Comparison of ENCODE assay signal across 28 mouse cellular contexts in genomic region chr7:94123781-94124180, GRCm38 (mm10).
DNase-seq lines count a peak whose midpoint lies in the region; ATAC-seq and TF ChIP-seq lines count a peak whose summit lies in the region.
"Had no signal": no experiment of that assay in that cellular context is flagged by ENCODE, and none has a peak within 500 bp of the region (broad histone marks: within the 10 kb centered on the region; RNA-seq: fewer than 3 reads in every experiment).

No protein-coding gene starts in this region.

- H3K4me3 ChIP-seq in liver, adult 2 months (ENCODE audit: insufficient read depth, low read depth, low read length), result no peak overlapping the region
- H3K4me3 ChIP-seq in thymus, adult 2 months (ENCODE audit: control insufficient read depth, insufficient read depth, low read length), result no peak overlapping the region
- H3K4me3 ChIP-seq in forebrain, embryonic 16.5 days (replicated peaks; ENCODE audit: low read length), result no peak overlapping the region
- H3K4me3 ChIP-seq: embryonic facial prominence, embryonic 13.5 days; embryonic facial prominence, embryonic 15.5 days; erythroblast, embryonic 14.5 days; forebrain, embryonic 10.5 days; forebrain, embryonic 12.5 days had no signal

- ATAC-seq in forebrain, embryonic 16.5 days, result no peak
- ATAC-seq: activated CD4-positive, CD25-positive, alpha-beta regulatory T cell, adult 4 months; CD4-positive, CD25-positive, alpha-beta regulatory T cell, adult 4 months; forebrain, embryonic 14.5 days; forebrain, postnatal 0 days; Patski had no signal

- no peaks in the 10 kb centered on the region for H3K4me1 ChIP-seq in liver, adult 2 months (ENCODE audit: control insufficient read depth, insufficient read depth, low read length)
- no peaks in the 10 kb centered on the region for H3K4me1 ChIP-seq in thymus, adult 2 months (replicated peaks; ENCODE audit: control insufficient read depth, insufficient read depth, low read length)
- no peaks in the 10 kb centered on the region for H3K4me1 ChIP-seq in forebrain, embryonic 16.5 days (replicated peaks; ENCODE audit: control insufficient read depth, insufficient read depth, low read length)
- H3K4me1 ChIP-seq: embryonic facial prominence, embryonic 13.5 days; embryonic facial prominence, embryonic 15.5 days; forebrain, embryonic 10.5 days; forebrain, embryonic 12.5 days had no signal

- H3K27me3 ChIP-seq in liver, adult 2 months (ENCODE audit: control insufficient read depth, insufficient read depth, low read length), result no peaks in the 10 kb centered on the region
- H3K27me3 ChIP-seq in thymus, adult 2 months (ENCODE audit: control insufficient read depth, insufficient read depth, low read length), result no peaks in the 10 kb centered on the region
- H3K27me3 ChIP-seq in forebrain, embryonic 16.5 days (replicated peaks; ENCODE audit: control insufficient read depth, insufficient read depth, low read length), result no peaks in the 10 kb centered on the region
- H3K27me3 ChIP-seq: CH12.LX; embryonic facial prominence, embryonic 13.5 days; embryonic facial prominence, embryonic 15.5 days; forebrain, embryonic 12.5 days; Patski had no signal

- no peak for TF ChIP-seq POLR2A in liver, adult 2 months (IDR thresholded peaks at IDR 0.05; ENCODE audit: extremely low read depth, insufficient read depth, low read length)
- TF ChIP-seq POLR2A in thymus, adult 2 months (IDR thresholded peaks at IDR 0.05; ENCODE audit: control insufficient read depth, extremely low read depth, insufficient read depth, low read length, poor library complexity), result no peak

- H3K9ac ChIP-seq in liver, adult 2 months (ENCODE audit: low read depth, low read length), result no peak overlapping the region
- no peak overlapping the region for H3K9ac ChIP-seq in forebrain, embryonic 16.5 days (replicated peaks; ENCODE audit: low read depth, low read length)
- H3K9ac ChIP-seq: embryonic facial prominence, embryonic 13.5 days; embryonic facial prominence, embryonic 15.5 days; forebrain, embryonic 12.5 days; forebrain, postnatal 0 days had no signal

- H3K79me2 ChIP-seq in liver, adult 2 months (ENCODE audit: control insufficient read depth, insufficient read depth, low read length), result no peaks in the 10 kb centered on the region

- H3K9me3 ChIP-seq in forebrain, embryonic 16.5 days (ENCODE audit: control insufficient read depth, low read length), result no peaks in the 10 kb centered on the region
- H3K9me3 ChIP-seq: embryonic facial prominence, embryonic 13.5 days; embryonic facial prominence, embryonic 15.5 days; forebrain, embryonic 10.5 days; forebrain, embryonic 12.5 days; G1E had no signal

- no peak overlapping the region for H3K27ac ChIP-seq in liver, adult 2 months (replicated peaks; ENCODE audit: insufficient read depth, low read depth, low read length)
- H3K27ac ChIP-seq in thymus, adult 2 months (ENCODE audit: control insufficient read depth, insufficient read depth, low read length), result no peak overlapping the region
- H3K27ac ChIP-seq in forebrain, embryonic 16.5 days (ENCODE audit: low read length), result no peak overlapping the region
- H3K27ac ChIP-seq: embryonic facial prominence, embryonic 13.5 days; embryonic facial prominence, embryonic 15.5 days; forebrain, embryonic 10.5 days; forebrain, embryonic 12.5 days had no signal

- no peak overlapping the region for H3K4me2 ChIP-seq in forebrain, embryonic 16.5 days (ENCODE audit: low read length)
- H3K4me2 ChIP-seq: embryonic facial prominence, embryonic 13.5 days; embryonic facial prominence, embryonic 15.5 days; forebrain, embryonic 12.5 days had no signal

- H3K36me3 ChIP-seq in liver, adult 2 months (ENCODE audit: control insufficient read depth, insufficient read depth, low read length), result no peaks in the 10 kb centered on the region
- H3K36me3 ChIP-seq in thymus, adult 2 months (ENCODE audit: control insufficient read depth, insufficient read depth, low read length), result no peaks in the 10 kb centered on the region
- H3K36me3 ChIP-seq in forebrain, embryonic 16.5 days (ENCODE audit: control insufficient read depth, insufficient read depth), result no peaks in the 10 kb centered on the region
- H3K36me3 ChIP-seq: embryonic facial prominence, embryonic 13.5 days; embryonic facial prominence, embryonic 15.5 days; forebrain, embryonic 10.5 days; forebrain, embryonic 12.5 days; G1E had no signal

- 53% methylated on average over 1 of the region's 1 CpGs for WGBS in liver, adult 2 months
- 79% methylated on average over 1 of the region's 1 CpGs for whole genome bisulfite sequencing in thymus, adult 2 months
- 74% methylated on average over 1 of the region's 1 CpGs for WGBS in forebrain, embryonic 16.5 days

- peak; percentile 4 for DNase-seq in adrenal gland, postnatal 14 days
- no peak for DNase-seq in adrenal gland, adult 2 months
- DNase-seq in liver, adult 2 months (ENCODE audit: extremely low read depth, low read depth, low spot score), result peak; percentile 57
- no peak for DNase-seq in liver
- peak; percentile 34 for DNase-seq in Muller cell, postnatal 12 days (ENCODE audit: inconsistent ontology term)
- peak; percentile 84 for DNase-seq in adipocyte (ENCODE audit: low spot score)
- DNase-seq in thymus, adult 2 months, result no peak
- DNase-seq: adrenal gland, adult 8-10 months; B cell, adult 2 months; cerebellum, adult 11 months; cerebellum, adult 18-20 months; cerebellum, adult 8-10 months; cerebellum, adult 9-11 months; cerebellum, postnatal 36 days; embryo, embryonic 11 days; forebrain, postnatal 0 days had no signal

- no peak for TF ChIP-seq CTCF in liver, adult 2 months (IDR thresholded peaks at IDR 0.05; ENCODE audit: low read depth, low read length)
- no peak for TF ChIP-seq CTCF in thymus, adult 2 months (IDR thresholded peaks at IDR 0.05; ENCODE audit: borderline replicate concordance, control insufficient read depth, extremely low read depth, insufficient read depth, low read length, poor library complexity)

Comparison
In these comparisons a context has a peak if more than half of its experiments do, and no peak if none do; other contexts are left out.
1. DNase-seq: peak in adrenal gland, postnatal 14 days (single experiment), liver, adult 2 months (single experiment), Muller cell, postnatal 12 days (single experiment) and adipocyte (single experiment); none in adrenal gland, adult 2 months (single experiment), liver (single experiment) and thymus, adult 2 months (single experiment).